Mouse (Mus musculus) stomach, embryonic 16.5 days (tissue): ENCODE results near the gene Zfp326. TPM values are rescaled to one million over a fixed set of nuclear protein-coding genes. Genes with fewer than 3 reads are reported as not detected.
A peak's percentile ranks its signal among the peaks of the same experiment; 100 is the strongest.
"Not testable (repeated sequence)": the region's sequence is repeated elsewhere in the genome, so short reads cannot be mapped to it uniquely, and the experiment has no call there.

Experiments
- ATAC-seq: fragments of 200-750 bp; cut with Nextera tagmentation; 2 replicates; pipeline ENCODE4 v1.8.0; 2017; ENCODE audit warnings: moderate number of reproducible peaks, moderate TSS enrichment; ENCODE audit not compliant: insufficient read depth, low FRiP score
- H3K27ac ChIP-seq: fragments of 300-500 bp; sonication (generic); 2 replicates; pipeline ENCODE4 v1.5.1; 2014; ENCODE audit warnings: low read length
- H3K27me3 ChIP-seq: fragments of 300-500 bp; sonication (generic); 2 replicates; pipeline ENCODE4 v1.6.1; 2014; ENCODE audit warnings: low read length, control low read depth, mixed read lengths; ENCODE audit not compliant: control insufficient read depth, insufficient read depth
- H3K36me3 ChIP-seq: fragments of 300-500 bp; sonication (generic); 2 replicates; pipeline ENCODE4 v1.6.1; 2014; ENCODE audit warnings: low read length; ENCODE audit not compliant: control insufficient read depth, insufficient read depth
- H3K4me1 ChIP-seq: fragments of 300-500 bp; sonication (generic); 2 replicates; pipeline ENCODE4 v1.6.1; 2014; ENCODE audit warnings: low read length, control low read depth, mixed read lengths; ENCODE audit not compliant: control insufficient read depth, insufficient read depth
- H3K4me2 ChIP-seq: fragments of 300-500 bp; sonication (generic); 2 replicates; pipeline ENCODE4 v1.6.1; 2014; ENCODE audit warnings: low read depth, low read length, mixed read lengths
- H3K4me3 ChIP-seq: fragments of 300-500 bp; sonication (generic); replicated peaks from 2 replicates; pipeline ENCODE4 v1.5.1; 2014; ENCODE audit warnings: mild to moderate bottlenecking, low read length
- H3K9ac ChIP-seq: fragments of 300-500 bp; sonication (generic); 2 replicates; pipeline ENCODE4 v1.6.1; 2014; ENCODE audit warnings: low read length
- H3K9me3 ChIP-seq: fragments of 300-500 bp; sonication (generic); replicated peaks from 2 replicates; pipeline ENCODE4 v1.6.1; 2016; ENCODE audit warnings: low read length, control low read depth; ENCODE audit not compliant: control insufficient read depth
- WGBS: fragments of 180-500 bp; shearing (Covaris S2); extraction: QIAGEN DNeasy Blood & Tissue Kit; methylation state at CpG from one replicate; pipeline ENCODE4 v1.1.7; 2014; 5-methylcytosine and 5-hydroxymethylcytosine counted together
- polyA plus RNA-seq: library from polyadenylated mRNA; unstranded; fragments of >200 nt; fragmentation: Nextera tagmentation; extraction: Ambion mirVana; gene quantifications from 2 replicates; pipeline ENCODE4 v1.2.1, GENCODE M21; 2015

Zfp326 gene
- polyA plus RNA-seq, 1 experiment from 2014 or later = 31.6 TPM

DNA sequence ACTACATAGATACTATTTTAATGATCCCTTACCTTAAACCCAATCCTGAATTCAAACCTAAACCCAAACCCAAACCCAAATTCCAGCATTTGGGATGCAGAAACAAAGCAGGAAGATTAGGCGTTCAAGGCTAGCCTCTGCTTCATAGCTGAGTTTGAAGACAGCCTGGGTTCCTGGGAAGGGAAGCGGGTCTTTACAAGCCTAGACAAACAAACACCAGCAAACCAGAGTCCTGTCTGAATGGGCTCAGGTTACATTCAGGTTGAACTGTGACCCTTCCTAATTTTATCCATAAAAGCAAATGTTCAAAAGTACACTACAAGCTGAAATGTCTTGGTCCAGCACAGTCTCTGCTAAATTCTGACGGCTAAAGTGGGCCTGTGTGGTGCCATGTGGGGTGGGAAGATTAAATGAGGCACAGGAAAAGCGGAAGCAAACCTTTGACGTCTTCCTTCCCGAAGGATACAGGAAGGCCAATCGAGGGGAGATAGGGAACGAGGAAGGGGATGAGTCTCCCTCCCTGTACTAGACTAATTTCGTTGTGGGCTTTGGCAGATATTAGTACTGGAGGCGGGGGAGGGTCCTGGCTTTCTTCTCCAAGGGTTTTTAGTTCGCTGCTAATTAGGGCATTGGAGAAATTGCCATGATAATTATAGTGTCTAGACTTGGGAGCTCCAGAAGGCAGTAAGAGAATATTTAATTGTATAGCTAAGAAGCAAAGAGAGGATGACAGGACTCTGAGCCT is 16.5 kb upstream of the Zfp326 start:
- Histone ChIP-seq H3K4me2 (no peak overlapping the region), H3K27ac (peak overlapping the region; percentile 5; the same call in 1 of the 2 replicates), H3K27me3 (no peaks in the 10 kb centered on the region), H3K9ac (no peak overlapping the region), H3K36me3 (no peaks in the 10 kb centered on the region), H3K9me3 (no peaks in the 10 kb centered on the region), H3K4me3 (no peak overlapping the region), H3K4me1 (peaks cover 15% of the 10 kb centered on the region; the same call in 1 of the 2 replicates)
- no peak for ATAC-seq
- 55% methylated on average over 11 of the region's 11 CpGs for WGBS

DNA sequence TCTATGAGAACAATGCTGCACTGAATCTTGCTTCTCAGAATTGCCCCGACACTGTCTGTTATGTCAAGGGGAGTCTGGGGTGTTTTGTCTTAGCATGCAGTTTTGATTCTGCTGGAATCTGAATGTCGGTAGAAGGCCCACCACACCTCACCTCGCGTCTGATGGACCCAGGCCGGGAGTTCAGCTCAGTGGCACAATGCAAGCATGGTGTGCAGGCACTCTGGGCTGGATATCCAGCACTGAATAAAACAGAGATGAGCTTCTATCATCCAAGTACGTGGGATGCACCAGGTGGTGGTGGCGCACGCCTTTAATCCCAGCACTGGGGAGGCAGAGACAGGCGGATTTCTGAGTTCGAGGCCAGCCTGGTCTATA is 15.9 kb upstream of the Zfp326 start:
- H3K4me3 ChIP-seq = no peak overlapping the region
- 87% methylated on average over 10 of the region's 10 CpGs for WGBS
- H3K4me1 ChIP-seq = peaks cover 15% of the 10 kb centered on the region; the same call in 1 of the 2 replicates
- no peaks in the 10 kb centered on the region for H3K9me3 ChIP-seq
- H3K27ac ChIP-seq = no peak overlapping the region
- no peaks in the 10 kb centered on the region for H3K36me3 ChIP-seq
- no peak overlapping the region for H3K4me2 ChIP-seq
- H3K27me3 ChIP-seq = no peaks in the 10 kb centered on the region
- no peak for ATAC-seq
- no peak overlapping the region for H3K9ac ChIP-seq

DNA sequence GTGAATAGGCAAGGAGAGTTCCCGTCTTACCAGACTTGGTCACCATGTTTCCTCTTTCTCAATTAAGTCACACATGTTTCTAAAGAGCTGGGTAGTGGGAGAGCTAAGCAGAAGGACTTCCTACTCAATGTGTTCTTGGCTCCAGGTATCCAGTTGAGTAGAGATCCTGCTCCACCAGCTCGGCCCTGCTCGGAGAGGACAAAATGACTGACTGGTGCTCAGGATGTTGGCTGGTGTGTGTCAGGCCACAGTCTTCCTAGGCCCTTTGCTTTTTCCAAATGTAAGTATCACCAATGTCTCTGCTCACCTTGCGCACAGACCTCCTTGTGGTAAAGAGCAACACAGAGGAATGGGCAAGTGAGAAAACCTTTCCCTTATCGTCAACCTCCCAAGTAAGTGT is 14.7 kb upstream of the Zfp326 start:
- no peaks in the 10 kb centered on the region for H3K9me3 ChIP-seq
- WGBS = 91% methylated on average over 5 of the region's 5 CpGs

GRCm38 (mm10) chr5:105865110-105865628 is 11.2 kb upstream of the Zfp326 start:
- not testable (repeated sequence) for H3K4me1 ChIP-seq, H3K36me3 ChIP-seq, H3K27ac ChIP-seq, H3K4me3 ChIP-seq, ATAC-seq, H3K9me3 ChIP-seq, H3K27me3 ChIP-seq, H3K4me2 ChIP-seq, H3K9ac ChIP-seq
- 61% methylated on average over 5 of the region's 5 CpGs for WGBS

More for the DNA sequence above, 14.7 kb upstream of the Zfp326 start:
- H3K4me3 ChIP-seq = no peak overlapping the region
- ATAC-seq = no peak
- no peaks in the 10 kb centered on the region for H3K27me3 ChIP-seq
- no peak overlapping the region for H3K9ac ChIP-seq
- H3K4me2 ChIP-seq = no peak overlapping the region
- peaks cover 15% of the 10 kb centered on the region; the same call in 1 of the 2 replicates for H3K4me1 ChIP-seq
- H3K36me3 ChIP-seq = no peaks in the 10 kb centered on the region
- no peak overlapping the region for H3K27ac ChIP-seq

DNA sequence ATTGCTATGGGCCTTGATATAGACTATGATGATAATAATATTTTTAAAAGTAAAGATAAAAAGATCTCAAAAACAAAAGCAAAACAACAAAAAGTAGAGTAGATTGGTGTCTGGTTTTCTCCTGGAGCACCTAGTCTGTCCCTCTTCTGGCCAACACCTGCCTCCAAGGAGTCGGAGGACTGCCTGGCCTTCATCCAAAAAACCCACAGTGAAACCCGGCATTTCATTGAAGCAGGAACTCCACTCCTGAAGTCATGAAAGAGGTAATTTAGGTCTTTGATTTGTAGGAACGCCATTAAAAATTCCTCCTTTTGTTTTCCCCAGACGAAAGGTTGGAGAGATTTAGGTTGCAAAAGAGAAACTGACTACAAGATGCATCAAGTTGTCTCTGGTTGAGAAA is 8.9 kb upstream of the Zfp326 start:
- Histone ChIP-seq H3K9ac (no peak overlapping the region), H3K4me1 (peaks cover 10% of the 10 kb centered on the region; the same call in 1 of the 2 replicates), H3K4me3 (no peak overlapping the region), H3K27me3 (no peaks in the 10 kb centered on the region), H3K36me3 (no peaks in the 10 kb centered on the region), H3K27ac (no peak overlapping the region), H3K4me2 (no peak overlapping the region), H3K9me3 (no peaks in the 10 kb centered on the region)
- no peak for ATAC-seq
- WGBS = 40% methylated on average over 4 of the region's 4 CpGs

DNA sequence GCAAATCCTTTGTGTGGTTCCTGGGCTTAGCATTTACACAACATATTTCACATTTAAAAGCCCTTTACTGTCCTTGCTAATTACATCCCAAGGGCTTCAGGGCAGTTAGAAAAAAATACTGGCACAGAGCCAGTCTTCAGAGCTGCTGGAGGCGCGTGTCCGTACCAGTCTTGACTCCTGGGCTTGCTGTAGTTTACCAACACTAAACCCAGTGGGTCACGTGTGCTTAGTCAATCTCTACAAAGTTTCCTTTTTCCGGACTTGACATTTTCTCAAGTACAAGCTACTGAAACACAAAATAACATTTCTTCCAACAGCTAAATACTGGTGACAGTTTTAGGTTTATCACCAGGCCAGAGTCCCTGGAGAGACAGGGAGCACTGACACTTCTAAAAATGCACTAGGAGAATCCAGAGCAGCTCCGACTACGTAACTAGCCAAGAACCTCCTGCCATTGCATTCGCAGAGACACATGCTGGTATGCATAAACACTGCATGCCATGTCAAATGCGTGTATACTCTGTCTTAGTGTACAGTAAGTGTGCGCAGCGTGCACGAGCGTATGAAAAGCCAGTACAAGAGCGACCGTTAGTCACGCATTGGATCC is 8.4 kb upstream of the Zfp326 start:
- Histone ChIP-seq H3K4me2 (no peak overlapping the region), H3K4me3 (no peak overlapping the region), H3K36me3 (no peaks in the 10 kb centered on the region), H3K4me1 (peaks cover 10% of the 10 kb centered on the region; the same call in 1 of the 2 replicates), H3K27me3 (no peaks in the 10 kb centered on the region), H3K9me3 (no peaks in the 10 kb centered on the region), H3K9ac (no peak overlapping the region), H3K27ac (no peak overlapping the region)
- WGBS = 61% methylated on average over 16 of the region's 16 CpGs
- ATAC-seq = no peak

DNA sequence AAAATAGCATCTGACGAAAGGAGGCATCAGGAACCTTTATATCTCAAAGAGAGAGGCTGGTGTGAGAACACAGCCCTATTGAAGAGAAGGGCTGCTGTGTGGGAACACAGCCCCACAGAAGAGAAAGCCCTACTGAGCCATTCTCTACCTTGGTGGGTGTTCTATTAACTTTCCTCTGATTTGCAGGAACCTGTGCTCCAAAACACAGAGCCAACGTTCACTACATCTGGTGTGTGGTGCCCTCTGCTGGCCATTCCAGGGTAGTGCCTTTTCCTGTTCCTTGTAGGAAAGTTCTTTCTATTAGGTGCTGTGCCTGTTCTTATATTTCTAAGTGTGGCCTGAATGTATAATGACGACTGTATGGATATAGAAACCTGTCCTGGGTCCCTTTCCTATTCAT is 7.8 kb upstream of the Zfp326 start:
- Histone ChIP-seq H3K4me1 (peaks cover 10% of the 10 kb centered on the region; the same call in 1 of the 2 replicates), H3K4me3 (no peak overlapping the region), H3K9me3 (no peaks in the 10 kb centered on the region), H3K27ac (no peak overlapping the region), H3K27me3 (no peaks in the 10 kb centered on the region), H3K4me2 (no peak overlapping the region), H3K36me3 (no peaks in the 10 kb centered on the region), H3K9ac (no peak overlapping the region)
- 27% methylated on average over 3 of the region's 3 CpGs for WGBS
- ATAC-seq = peak; percentile 78; the same call in 1 of the 2 replicates

DNA sequence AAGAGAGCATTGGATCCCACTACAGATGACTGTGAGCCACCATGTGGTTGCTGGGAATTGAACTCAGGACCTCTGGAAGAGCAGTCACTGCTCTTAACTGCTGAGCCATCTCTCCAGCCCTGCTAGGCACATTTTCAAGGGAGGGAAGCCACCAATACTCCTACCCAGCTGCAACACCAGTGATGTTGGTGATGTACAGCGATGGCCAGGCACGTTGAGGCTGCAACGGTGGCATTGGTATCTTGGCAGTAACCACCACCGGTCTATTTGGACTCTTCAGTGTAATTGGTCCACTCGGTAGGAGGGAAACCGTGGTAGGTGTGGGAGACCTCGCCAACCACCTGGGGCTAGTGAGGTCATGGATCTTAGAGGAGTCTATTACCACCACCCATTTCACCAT is 6.6 kb upstream of the Zfp326 start:
- Histone ChIP-seq H3K36me3 (no peaks in the 10 kb centered on the region), H3K27ac (no peak overlapping the region), H3K9me3 (no peaks in the 10 kb centered on the region), H3K9ac (no peak overlapping the region), H3K4me1 (peaks cover 10% of the 10 kb centered on the region; the same call in 1 of the 2 replicates), H3K4me3 (no peak overlapping the region), H3K4me2 (no peak overlapping the region), H3K27me3 (no peaks in the 10 kb centered on the region)
- 87% methylated on average over 7 of the region's 7 CpGs for WGBS
- ATAC-seq = no peak

DNA sequence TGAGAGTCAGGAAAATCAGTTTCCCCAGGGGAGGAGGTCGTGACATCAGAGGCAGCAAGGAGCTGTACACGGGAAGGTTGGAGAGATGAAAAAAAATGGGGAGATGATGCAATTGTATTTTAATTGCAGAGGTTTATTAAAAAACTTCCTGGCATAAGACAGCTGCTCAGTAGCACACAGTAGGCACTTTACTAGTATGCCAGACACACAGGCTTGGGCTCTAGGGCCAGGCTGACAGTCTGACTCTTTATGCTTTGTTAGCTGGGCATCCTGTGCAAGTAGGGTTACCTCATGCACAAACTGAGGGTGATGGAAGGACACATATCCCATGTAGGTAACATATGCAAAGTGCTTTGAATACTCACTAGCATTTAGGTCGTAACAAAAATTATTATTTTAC is 5.2 kb upstream of the Zfp326 start:
- no peak for ATAC-seq
- Histone ChIP-seq H3K36me3 (no peaks in the 10 kb centered on the region), H3K4me2 (no peak overlapping the region), H3K9ac (no peak overlapping the region), H3K4me1 (peaks cover 14% of the 10 kb centered on the region), H3K27me3 (no peaks in the 10 kb centered on the region), H3K27ac (no peak overlapping the region), H3K9me3 (no peaks in the 10 kb centered on the region), H3K4me3 (no peak overlapping the region)
- WGBS = 71% methylated on average over 3 of the region's 3 CpGs
